In the genomic region with DNA sequence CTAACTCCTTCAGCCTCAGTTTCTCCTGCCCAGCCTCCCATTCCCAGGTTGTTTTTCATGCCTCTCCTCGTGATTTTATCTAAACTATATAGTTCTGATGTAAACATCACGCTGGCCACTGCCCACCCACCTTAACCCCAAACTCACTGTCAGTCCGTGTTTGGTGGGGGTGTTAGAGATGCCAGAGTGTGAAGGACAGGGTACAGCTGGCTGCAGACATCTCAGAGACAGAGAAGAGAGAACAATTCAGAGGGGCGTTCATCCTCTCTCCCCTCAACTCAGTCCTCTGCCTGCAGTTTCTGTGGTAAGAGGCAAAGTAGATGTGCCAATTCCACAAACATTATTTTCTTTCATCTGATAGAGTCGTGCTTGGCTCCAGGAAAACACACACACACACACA, we compare ENCODE assay signal across 12 mouse cellular contexts. TPM values are rescaled to one million over a fixed set of nuclear protein-coding genes. Genes with fewer than 3 reads are reported as not detected.
DNase-seq lines count a peak whose midpoint lies in the region; ATAC-seq lines count a peak whose summit lies in the region.
"Had no signal": no experiment of that assay in that cellular context is flagged by ENCODE, and none has a peak within 500 bp of the region (broad histone marks: within the 10 kb centered on the region; RNA-seq: fewer than 3 reads in every experiment).

No protein-coding gene starts in this region.

- DNase-seq in heart, postnatal 36 days: no peak
- peak; percentile 16 for DNase-seq in midbrain, embryonic 10.5 days (ENCODE audit: low spot score)
- no peak for DNase-seq in right cerebral cortex, adult 18-20 months
- DNase-seq: cerebellum, adult 11-12 months; forebrain, postnatal 0 days; layer of hippocampus, adult 9-11 months had no signal

- intact Hi-C loops in heart, postnatal 36 days (cut with DNase I): no loop called here

- H3K27ac ChIP-seq in heart, embryonic 14.5 days (replicated peaks in 1 of 2; ENCODE audit: control insufficient read depth in 1 of 2, insufficient read depth in 1 of 2, low read depth in 2 of 2, low read length in 2 of 2): no peak overlapping the region
- H3K27ac ChIP-seq in midbrain, embryonic 10.5 days (replicated peaks): no peak overlapping the region
- no peak overlapping the region for H3K27ac ChIP-seq in midbrain, embryonic 15.5 days
- no peak overlapping the region for H3K27ac ChIP-seq in intestine, embryonic 15.5 days
- no peak overlapping the region for H3K27ac ChIP-seq in stomach, embryonic 15.5 days
- H3K27ac ChIP-seq: liver, embryonic 15.5 days; midbrain, embryonic 12.5 days had no signal

- no peak overlapping the region for H3K9ac ChIP-seq in heart, embryonic 14.5 days (ENCODE audit: low read length)
- H3K9ac ChIP-seq in midbrain, embryonic 15.5 days: no peak overlapping the region
- no peak overlapping the region for H3K9ac ChIP-seq in intestine, embryonic 15.5 days
- no peak overlapping the region for H3K9ac ChIP-seq in stomach, embryonic 15.5 days
- H3K9ac ChIP-seq: forebrain, postnatal 0 days; liver, embryonic 15.5 days had no signal

- ATAC-seq in heart, embryonic 14.5 days (ENCODE audit: insufficient number of reproducible peaks, insufficient read depth, low FRiP score, low read depth): no peak
- ATAC-seq in midbrain, embryonic 15.5 days (replicated peaks): no peak
- ATAC-seq in intestine, embryonic 15.5 days: no peak
- no peak for ATAC-seq in stomach, embryonic 15.5 days (ENCODE audit: insufficient read depth, low FRiP score, low read depth)
- ATAC-seq: forebrain, postnatal 0 days had no signal

- no peaks in the 10 kb centered on the region for H3K36me3 ChIP-seq in heart, embryonic 14.5 days (ENCODE audit: control insufficient read depth, insufficient read depth, low read length)
- no peaks in the 10 kb centered on the region for H3K36me3 ChIP-seq in midbrain, embryonic 10.5 days
- H3K36me3 ChIP-seq in midbrain, embryonic 15.5 days (replicated peaks): no peaks in the 10 kb centered on the region
- H3K36me3 ChIP-seq in intestine, embryonic 15.5 days: no peaks in the 10 kb centered on the region
- H3K36me3 ChIP-seq in stomach, embryonic 15.5 days: no peaks in the 10 kb centered on the region
- H3K36me3 ChIP-seq: liver, embryonic 15.5 days; midbrain, embryonic 12.5 days had no signal

- no peaks in the 10 kb centered on the region for H3K9me3 ChIP-seq in heart, embryonic 14.5 days (ENCODE audit: control insufficient read depth, low read length)
- H3K9me3 ChIP-seq in midbrain, embryonic 10.5 days (replicated peaks): no peaks in the 10 kb centered on the region
- no peaks in the 10 kb centered on the region for H3K9me3 ChIP-seq in midbrain, embryonic 15.5 days
- no peaks in the 10 kb centered on the region for H3K9me3 ChIP-seq in intestine, embryonic 15.5 days
- no peaks in the 10 kb centered on the region for H3K9me3 ChIP-seq in stomach, embryonic 15.5 days
- H3K9me3 ChIP-seq: liver, embryonic 15.5 days; midbrain, embryonic 12.5 days had no signal

- WGBS in heart, embryonic 14.5 days: 11% methylated on average over 5 of the region's 5 CpGs
- WGBS in midbrain, embryonic 10.5 days: 9% methylated on average over 5 of the region's 5 CpGs
- 7% methylated on average over 5 of the region's 5 CpGs for WGBS in midbrain, embryonic 15.5 days
- 7% methylated on average over 5 of the region's 5 CpGs for WGBS in intestine, embryonic 15.5 days
- 10% methylated on average over 5 of the region's 5 CpGs for WGBS in stomach, embryonic 15.5 days

- H3K4me3 ChIP-seq in heart, embryonic 14.5 days (ENCODE audit: control insufficient read depth in 1 of 2, insufficient read depth in 1 of 2, low read depth in 1 of 2, low read length in 2 of 2): peak overlapping the region in 1 of 2 experiments; percentile 56; a peak in 1 of 4 replicates
- H3K4me3 ChIP-seq in midbrain, embryonic 10.5 days: no peak overlapping the region
- H3K4me3 ChIP-seq in midbrain, embryonic 15.5 days: no peak overlapping the region
- no peak overlapping the region for H3K4me3 ChIP-seq in intestine, embryonic 15.5 days (replicated peaks)
- 0 out of 2 replicates have a peak overlapping the region, but pooled peaks have one; percentile 54 for H3K4me3 ChIP-seq in stomach, embryonic 15.5 days (replicated peaks)

- H3K27me3 ChIP-seq in heart, embryonic 14.5 days (ENCODE audit: control insufficient read depth, insufficient read depth, low read length): peaks cover 41% of the 10 kb centered on the region
- peaks cover 90% of the 10 kb centered on the region for H3K27me3 ChIP-seq in midbrain, embryonic 10.5 days (ENCODE audit: low read depth, poor library complexity, severe bottlenecking)
- peaks cover 66% of the 10 kb centered on the region for H3K27me3 ChIP-seq in midbrain, embryonic 15.5 days (replicated peaks)
- H3K27me3 ChIP-seq in intestine, embryonic 15.5 days (replicated peaks): peaks cover 33% of the 10 kb centered on the region
- peaks cover 50% of the 10 kb centered on the region for H3K27me3 ChIP-seq in stomach, embryonic 15.5 days (replicated peaks)

- peak overlapping the region; percentile 87 for H3K4me2 ChIP-seq in heart, embryonic 14.5 days (ENCODE audit: low read length)
- H3K4me2 ChIP-seq in midbrain, embryonic 15.5 days: no peak overlapping the region
- H3K4me2 ChIP-seq in intestine, embryonic 15.5 days (replicated peaks): peak overlapping the region; percentile 96; the same call in 1 of the 2 replicates
- peak overlapping the region; percentile 90; the same call in 1 of the 2 replicates for H3K4me2 ChIP-seq in stomach, embryonic 15.5 days

- H3K4me1 ChIP-seq in heart, embryonic 14.5 days (ENCODE audit: control insufficient read depth in 2 of 2, insufficient read depth in 2 of 2, low read length in 2 of 2): peaks cover 22 to 38% of the 10 kb centered on the region in 2 experiments
- H3K4me1 ChIP-seq in midbrain, embryonic 10.5 days: peaks cover 68% of the 10 kb centered on the region
- peaks cover 38% of the 10 kb centered on the region for H3K4me1 ChIP-seq in midbrain, embryonic 15.5 days
- H3K4me1 ChIP-seq in intestine, embryonic 15.5 days (replicated peaks): peaks cover 27% of the 10 kb centered on the region
- H3K4me1 ChIP-seq in stomach, embryonic 15.5 days: peaks cover 29% of the 10 kb centered on the region

RNA-seq across cellular contexts. Expression of a gene that starts 1.1 kb away (rescaled TPM):
- polyA plus RNA-seq in heart, embryonic 14.5 days (2014; fragmentation: Nextera tagmentation; extraction: Ambion mirVana): 0.85 and 1.3 TPM in 2 replicates
- 1 to 10 TPM; 1.1 to 1.8 TPM for total RNA-seq in heart, postnatal 36 days (2021)
- 1.3 and 1.4 TPM in 2 replicates for polyA plus RNA-seq in midbrain, embryonic 10.5 days (2016; fragmentation: Nextera tagmentation; extraction: Ambion mirVana)
- 0.86 and 1.2 TPM in 2 replicates for polyA plus RNA-seq in midbrain, embryonic 15.5 days (2015; fragmentation: Nextera tagmentation; extraction: Ambion mirVana)
- polyA plus RNA-seq in intestine, embryonic 15.5 days (2015; fragmentation: Nextera tagmentation; extraction: Ambion mirVana): 1.8 TPM in 2 replicates
- 2.8 and 3.6 TPM in 2 replicates for polyA plus RNA-seq in stomach, embryonic 15.5 days (2015; fragmentation: Nextera tagmentation; extraction: Ambion mirVana)
